Mouse (Mus musculus): ENCODE measurements around the gene Dexi.

The Dexi gene

DNA sequence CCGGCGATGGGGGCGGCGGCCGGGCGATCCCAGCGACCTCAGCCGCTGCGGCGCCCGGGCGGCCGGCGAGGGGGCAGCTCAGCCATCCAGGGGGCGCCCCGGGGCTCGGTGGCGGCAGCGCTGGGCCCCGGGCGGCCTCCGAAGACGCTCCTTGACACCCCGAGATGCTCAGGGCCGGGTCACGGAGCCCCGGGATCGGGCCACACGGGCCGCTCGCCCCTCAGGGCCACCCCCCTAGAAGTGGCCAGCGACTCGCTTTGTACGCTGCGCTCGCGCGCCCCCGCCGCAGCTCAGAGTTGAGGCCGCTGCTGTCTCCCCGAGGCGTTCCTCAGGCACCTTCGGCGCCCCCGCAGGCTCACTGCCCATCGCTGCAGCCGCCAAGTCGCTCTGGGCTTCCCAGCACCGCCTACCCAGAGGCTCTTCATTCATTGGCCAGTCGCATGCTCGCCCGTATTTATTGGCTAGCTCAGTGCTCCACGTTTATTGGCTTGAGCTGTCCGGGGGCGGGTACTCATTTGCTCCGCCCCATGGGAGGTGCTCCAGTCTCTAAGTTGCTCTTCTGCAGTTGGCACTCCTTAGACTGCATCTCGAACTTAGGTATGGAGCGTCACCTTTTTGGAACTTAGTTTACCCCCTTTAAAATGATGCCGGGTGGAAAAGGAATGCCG, at the start of gene Dexi:
Dexi (minus strand) TSS at position 357 of the 668 bp plus-strand sequence.
- DNase-seq (ENCODE audit: low read depth, low spot score), result peak; percentile 97

DNA sequence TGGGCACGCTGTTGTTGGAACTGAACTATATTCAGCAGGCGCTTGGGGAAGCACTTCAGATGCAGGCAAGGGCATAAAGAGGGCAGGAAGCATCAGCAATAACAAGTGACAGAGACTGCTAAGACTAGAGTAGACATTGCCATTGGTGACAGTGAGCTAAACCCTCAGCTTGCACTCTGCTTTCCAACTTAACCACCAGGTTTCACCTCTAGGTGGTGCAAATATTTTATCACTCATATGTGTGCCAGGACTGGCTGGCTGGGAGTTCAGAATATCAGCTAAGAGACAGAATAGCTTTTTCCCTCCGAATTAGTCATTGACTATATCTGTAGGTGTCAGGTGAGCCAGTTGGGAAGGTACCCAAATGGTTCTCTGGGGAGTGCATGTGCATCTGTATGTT, 43.7 kb upstream of the Dexi start:
- no peak for DNase-seq (ENCODE audit: low read depth, low spot score)

DNA sequence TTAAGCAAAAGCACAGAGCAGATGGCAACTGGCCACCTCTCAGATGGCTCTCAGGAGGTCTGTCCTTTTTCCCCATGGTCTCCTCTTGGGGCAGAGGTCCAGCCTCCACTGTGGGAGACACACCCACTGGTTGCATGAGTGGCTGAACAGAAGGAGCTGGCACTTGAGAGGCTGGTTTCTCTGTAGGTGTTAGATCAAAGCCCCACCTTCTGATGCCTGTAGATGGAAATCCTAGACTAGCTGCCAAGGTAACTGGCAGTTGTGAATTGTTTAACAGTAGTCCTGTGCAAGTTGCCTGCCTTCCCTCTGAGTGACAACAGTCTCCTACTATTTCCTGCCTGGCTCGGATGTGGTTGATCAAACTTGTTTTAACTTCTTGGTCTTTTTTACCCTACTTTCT, 42.3 kb upstream of the Dexi start:
- no peak for DNase-seq (ENCODE audit: low read depth, low spot score)

DNA sequence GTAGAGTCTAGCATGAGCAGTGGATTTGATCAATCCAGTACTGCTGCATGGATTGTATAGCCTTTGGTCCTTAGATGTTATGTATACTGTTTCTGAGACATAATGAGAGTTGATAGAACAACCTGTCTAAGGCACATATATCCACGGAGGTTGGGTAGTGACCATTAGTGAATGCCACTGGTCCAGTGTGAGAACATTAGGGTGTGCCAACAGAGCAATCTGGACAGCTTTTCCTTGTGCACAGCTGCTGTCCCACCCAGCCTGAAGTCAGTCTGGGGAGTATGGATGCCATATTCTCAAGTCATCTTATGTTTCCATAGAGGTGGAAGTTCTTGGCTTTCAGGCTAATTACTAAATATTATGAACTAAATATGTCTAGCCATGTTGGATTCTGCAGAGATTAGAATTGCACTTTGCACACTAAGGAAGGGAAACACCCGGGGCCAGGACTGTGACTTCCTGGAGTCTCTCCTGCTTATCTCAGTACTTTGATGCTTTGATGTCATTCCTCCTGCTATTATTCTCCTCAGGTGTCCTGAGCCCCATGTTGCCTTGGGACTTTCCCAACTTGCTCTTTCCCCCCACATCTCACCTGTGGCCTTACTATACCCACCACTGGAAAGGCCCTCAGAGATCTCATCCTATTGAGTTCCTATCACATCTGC, 38.5 kb upstream of the Dexi start:
- DNase-seq (ENCODE audit: low read depth, low spot score), result no peak

DNA sequence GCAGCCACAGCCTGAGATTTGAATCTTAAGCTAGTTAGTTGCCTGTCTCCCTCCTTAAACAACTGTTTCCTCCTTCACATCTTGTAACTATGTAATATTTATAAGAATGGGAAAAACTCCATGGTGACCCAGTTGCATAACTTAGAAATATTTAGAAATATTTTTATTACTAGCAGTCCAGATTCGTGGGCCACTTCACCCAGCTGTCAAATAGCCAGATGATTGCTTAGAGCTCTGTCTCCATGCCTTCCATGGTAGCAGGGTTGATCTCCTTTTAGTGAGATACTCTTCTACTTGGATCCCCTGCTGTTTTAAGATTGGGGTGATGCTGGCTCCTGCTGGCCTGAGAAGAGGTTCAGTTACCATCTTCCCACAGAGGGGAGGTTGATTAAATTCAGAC, 35.5 kb upstream of the Dexi start:
- no peak for DNase-seq (ENCODE audit: low read depth, low spot score)

DNA sequence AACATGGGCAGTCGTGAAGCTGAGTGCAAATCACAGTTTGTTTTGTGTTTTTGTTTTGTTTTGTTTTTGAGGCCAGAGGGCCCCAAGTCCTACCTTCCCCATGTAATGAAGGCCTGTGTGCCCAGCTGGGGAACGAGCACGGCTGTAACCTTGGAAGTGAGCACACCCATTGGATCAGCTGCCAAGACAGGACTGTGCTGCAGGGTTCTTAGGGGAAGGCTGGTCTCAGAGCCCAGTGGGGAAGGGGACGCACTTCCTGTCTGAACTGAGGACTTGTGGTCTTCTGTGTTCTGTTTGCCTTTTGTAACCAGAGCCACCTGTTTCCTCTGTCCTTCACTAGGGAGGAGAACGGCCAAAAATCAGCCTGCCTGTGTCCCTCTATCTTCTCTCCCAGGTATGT, 34.7 kb upstream of the Dexi start:
- DNase-seq (ENCODE audit: low read depth, low spot score), result no peak

DNA sequence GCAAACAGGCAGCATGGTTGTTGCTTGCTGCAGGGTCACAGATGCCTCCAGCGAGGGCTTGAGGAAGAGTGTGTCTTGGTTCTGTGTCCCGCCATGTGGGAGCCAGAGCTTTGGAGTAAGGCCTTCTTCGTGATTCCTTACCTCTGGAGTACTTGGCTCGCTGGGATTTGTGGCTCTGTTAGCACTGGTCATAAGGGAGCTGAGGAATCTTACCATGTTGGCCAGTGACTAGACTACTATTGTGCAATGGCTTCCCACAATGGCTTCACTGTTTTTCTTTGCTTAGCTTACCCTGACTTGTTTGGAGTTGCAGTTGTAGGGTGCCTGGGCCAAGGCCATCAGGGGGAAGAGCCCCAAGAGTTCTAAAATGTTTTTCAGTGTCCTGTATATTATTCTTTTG, 33.1 kb upstream of the Dexi start:
- DNase-seq (ENCODE audit: low read depth, low spot score), result no peak

DNA sequence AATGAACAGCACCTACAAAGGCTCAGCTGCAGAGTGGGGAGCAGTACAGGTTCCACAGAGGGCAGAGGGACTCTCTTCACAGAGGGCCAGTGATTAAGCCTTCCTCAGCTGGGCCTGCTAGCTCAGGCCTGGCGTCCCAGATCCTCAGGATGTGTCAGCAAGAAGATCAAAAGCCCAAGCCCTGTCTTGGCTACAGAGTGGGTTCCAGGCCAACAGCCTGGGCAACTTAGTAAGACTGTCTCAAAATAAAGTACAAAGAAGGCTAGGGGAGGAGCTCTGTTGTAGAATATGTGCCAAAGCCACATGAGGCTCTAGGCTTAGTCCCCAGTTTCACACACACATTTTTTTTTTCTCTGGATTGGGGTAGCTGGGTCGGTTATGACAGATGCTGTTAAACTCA, 32.1 kb upstream of the Dexi start:
- peak; percentile 77 for DNase-seq (ENCODE audit: low read depth, low spot score)

DNA sequence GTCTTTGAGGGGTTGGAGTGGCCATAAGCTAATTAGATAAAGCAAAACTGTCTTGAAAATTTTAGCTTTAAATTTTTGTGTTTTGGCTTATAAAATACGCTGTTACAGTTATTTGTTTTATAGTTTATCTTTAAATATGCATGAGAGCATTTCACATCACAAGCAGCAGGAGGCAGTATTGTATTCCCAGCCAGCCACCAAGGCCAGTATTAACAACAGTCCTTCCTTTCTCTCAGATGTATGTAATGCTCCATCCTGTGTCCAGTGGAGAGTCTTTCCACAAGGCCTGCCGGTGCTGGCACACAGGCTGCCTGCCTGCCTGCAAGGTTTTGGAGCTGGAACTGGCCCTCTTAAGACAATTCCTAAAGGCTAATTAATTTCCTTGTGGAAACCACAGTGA, 29.0 kb upstream of the Dexi start:
- no peak for DNase-seq (ENCODE audit: low read depth, low spot score)

DNA sequence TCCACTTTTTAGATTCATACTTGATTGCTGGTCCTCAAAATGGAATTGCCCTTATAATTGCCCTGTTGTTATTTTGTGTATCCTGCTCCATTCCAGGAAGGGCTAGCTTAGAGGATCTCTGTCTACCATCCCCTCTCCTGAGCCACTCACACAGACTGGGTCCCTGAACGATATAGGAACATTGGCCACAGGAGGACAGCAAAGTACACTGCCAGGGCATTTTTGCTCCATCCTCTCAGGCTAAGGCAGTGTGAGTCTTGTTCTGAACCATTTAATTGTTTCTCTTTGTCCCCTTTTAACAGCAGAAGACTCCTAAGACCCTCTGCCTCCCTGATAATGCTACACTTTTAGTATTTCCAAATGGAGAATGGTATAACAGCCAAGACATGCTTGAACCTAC, 27.9 kb upstream of the Dexi start:
- no peak for DNase-seq (ENCODE audit: low read depth, low spot score)

DNA sequence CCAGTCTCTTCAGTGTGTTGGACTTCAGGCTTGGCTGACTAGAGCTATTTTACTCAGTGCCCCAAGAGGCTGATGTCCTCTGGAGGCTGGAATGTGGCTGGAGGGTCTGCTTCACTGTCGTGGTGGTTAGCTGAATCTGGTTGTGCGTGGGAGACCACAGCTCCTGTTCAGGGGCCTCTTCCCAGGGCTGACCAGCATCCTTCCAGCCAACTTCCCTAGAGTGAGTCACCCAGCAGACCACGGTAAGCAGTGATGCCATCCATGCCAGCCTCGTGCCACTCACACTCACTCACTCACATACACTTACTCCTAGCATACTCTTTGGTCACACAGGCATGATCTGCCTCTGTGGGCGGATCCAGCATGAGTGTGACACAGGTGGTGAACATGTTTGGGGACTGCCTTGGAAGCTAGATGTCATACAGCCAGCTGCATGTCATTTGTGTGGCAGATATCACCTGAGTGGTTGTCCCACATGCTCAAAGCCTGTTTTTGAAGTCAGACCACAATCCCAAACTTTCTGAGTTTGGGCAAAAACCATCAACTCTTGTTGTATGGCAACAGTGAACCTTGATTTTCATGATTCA, 27.0 kb upstream of the Dexi start:
- DNase-seq (ENCODE audit: low read depth, low spot score), result no peak

DNA sequence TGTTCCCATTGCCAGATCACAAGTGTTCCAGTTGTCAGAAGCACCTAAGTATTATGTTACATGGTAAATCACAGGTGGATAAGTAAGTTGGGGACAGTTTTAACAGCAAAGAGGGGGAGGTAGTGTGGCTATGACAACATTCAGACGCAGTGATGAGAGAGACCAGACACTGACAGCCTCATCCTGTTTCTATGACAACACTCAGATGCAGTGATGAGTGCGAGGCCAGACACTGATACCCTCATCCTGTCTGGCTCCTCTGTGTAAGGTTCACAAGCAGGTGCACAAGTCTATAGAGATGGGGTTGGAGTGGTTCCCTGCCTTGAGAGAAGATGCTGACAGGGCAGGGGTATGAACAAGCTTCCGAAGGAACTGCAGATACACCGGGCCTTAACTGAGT, 24.3 kb upstream of the Dexi start:
- no peak for DNase-seq (ENCODE audit: low read depth, low spot score)

DNA sequence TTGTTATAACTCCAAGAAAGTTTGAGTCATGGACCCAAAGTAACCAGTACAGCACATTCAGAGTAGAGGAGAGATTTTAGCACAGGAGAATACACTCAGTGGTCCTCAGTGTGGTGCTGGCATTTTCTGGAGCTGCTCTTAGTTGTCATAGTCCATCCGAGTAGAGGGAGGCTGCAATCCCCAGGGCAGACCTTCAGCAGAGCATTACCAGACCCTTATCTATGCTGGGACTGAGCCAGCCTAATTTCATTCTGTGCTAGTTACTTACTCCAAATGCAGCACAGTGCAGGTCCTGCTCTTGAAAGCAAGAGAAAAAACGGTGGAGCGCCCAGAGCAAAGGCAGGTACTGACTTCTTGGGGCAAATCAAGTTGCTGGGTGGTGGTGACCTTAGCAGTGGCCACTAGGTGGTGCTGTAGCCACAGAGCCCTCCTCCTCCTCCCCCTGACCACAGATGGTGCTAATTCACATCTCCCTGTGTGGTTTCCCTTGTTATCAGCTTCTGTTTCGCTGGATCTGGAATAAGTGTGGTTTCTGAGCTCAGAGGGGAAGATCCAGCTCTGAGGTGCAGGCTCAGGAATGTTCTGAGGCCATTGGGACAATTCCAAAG, 22.5 kb upstream of the Dexi start:
- DNase-seq (ENCODE audit: low read depth, low spot score), result peak; percentile 68

DNA sequence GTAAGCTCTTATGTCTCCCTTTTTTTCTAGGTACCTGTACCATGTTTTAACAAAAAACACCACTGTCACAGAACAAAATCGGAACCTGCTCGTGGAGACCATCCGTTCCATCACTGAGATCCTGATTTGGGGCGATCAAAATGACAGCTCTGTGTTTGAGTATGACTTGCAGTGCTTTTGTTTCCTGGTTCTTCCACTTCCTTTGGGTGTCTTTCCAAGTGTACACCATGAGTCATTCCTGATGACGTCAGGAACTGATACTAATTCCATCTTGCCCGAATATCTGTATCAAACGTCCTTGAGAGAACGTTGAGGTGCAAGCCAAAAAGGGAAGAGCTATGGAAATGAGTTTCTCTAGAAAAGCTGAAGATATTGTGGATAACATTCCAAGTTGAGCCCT, 17.1 kb upstream of the Dexi start:
- DNase-seq (ENCODE audit: low read depth, low spot score), result no peak

DNA sequence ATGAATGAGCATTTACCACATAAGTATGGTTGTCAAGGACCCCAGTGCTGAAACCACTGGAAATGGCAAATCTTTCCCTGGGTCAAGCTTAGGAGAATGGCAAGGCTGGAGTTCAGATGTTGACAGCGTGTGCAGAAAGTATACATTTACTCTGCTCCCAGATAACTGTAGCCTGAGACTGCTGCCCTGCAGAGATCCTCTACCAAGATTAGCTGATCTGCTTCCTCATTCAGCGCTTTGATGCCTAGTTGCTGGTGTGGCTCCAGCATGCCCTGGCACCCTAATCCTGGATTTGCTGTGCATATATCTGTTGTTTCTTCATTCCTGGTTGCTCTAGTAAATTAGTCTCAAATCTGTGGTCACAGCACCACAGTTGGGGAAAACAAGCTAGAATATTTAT, 11.0 kb upstream of the Dexi start:
- no peak for DNase-seq (ENCODE audit: low read depth, low spot score)

DNA sequence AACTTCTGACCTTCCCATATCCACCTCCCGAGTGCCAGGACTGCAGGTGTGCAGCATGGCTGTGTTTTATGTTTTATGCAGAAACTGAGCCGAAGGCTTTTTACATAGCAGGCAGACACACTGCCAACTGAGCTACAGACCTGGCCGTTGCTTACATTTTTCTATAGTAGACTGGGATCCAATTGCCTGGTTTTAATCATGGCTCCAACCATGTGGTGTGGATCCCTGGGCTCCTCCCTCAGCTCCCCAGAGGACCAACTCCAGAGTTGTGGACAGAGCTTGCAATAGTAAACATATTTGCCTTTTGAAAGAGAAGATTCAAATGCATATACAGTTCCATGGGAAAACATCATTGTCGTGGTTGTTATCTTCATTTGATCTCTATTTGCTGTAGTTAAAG, 8.7 kb upstream of the Dexi start:
- no peak for DNase-seq (ENCODE audit: low read depth, low spot score)

DNA sequence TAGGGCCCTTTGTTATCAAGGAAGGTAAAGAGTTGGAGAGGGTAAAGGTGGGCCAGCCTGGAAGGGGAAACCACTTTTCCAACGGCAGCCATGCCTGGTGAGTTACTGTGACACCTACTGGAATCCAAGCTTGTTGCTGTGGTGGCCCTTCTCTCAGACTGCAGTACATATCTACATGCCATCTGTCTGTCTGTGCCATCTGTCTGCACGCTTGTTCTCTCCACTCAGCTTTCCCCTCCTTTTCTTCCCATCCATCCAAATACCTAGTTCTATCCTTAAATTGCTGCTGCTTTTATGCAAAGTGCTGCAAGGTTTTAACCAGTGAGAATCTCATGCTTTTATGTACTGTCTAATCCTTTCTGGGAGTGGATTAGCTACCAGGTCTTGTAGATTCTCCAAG, 6.7 kb upstream of the Dexi start:
- DNase-seq (ENCODE audit: low read depth, low spot score), result no peak

DNA sequence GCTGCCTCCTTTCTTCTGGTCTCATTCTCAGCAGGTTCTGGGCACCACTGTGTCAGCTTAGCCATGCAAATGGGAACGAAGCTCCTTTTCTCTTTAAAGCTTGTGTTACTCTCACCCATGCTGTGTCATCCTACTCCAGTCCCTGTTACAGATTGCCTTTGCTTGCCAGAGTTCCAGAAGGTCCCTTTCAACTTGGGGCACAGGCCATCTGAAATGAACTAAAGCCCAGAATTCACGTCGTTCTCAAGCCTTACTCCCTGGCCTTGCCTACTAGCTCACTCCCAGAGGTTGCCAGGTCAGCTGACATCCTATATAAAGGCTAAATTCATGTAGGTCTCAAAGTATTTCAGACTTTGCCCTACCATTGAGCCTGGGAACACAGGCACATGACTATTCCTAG, 6.1 kb upstream of the Dexi start:
- DNase-seq (ENCODE audit: low read depth, low spot score), result no peak

DNA sequence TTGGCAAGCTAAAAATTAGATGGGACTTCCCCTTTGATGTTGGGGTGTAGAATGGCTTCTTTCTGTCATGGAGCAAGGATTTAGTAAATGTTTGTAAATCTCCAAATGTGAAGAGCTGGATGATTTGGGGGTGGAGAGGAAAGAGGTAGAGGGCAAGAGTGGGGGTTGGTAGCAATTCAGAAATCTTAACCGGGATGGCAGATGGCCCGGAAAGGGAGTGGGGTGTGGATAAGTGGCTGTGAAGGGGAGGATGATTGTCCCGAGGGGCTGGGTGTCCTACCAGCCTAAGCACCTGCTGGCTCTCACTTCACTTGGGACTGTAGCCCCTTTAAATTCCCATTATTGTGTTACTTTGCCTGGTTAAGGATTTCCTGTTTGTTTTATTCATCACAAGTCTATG, 4.0 kb upstream of the Dexi start:
- DNase-seq (ENCODE audit: low read depth, low spot score), result no peak

DNA sequence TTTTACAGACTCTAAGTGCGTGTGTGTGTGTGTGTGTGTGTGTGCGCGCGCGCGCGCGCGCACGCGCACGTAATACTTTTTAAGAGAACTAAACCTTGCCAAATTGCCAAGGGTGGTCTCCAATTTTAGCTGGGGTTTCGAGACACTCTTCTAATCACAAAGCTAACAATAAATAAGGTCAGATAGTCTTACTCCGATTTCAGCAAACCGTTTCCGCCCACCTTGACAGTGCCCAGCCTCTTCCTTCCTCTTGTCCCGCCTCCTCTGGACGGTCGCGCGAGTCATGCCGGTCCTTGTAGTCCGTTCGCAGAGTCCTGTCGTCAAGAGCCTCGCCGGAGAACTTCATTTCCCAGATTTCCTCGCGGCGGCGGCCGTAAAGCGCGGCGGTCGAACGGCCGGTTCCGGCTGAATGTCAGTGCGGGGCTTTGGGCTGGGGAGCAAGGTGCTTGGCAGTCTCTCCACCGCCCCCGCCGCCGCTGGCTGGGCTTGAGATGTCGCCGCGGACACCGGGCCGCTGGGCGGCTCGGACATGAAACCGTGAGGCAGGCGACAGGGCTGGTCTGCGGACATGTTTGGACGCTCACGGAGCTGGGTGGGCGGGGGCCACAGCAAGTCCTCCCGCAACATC, 2.3 kb upstream of the Dexi start, which contains the start of gene Clec16a:
Clec16a (plus strand) TSS at position 345 of the 628 bp plus-strand sequence.
- DNase-seq (ENCODE audit: low read depth, low spot score), result peak; percentile 93

DNA sequence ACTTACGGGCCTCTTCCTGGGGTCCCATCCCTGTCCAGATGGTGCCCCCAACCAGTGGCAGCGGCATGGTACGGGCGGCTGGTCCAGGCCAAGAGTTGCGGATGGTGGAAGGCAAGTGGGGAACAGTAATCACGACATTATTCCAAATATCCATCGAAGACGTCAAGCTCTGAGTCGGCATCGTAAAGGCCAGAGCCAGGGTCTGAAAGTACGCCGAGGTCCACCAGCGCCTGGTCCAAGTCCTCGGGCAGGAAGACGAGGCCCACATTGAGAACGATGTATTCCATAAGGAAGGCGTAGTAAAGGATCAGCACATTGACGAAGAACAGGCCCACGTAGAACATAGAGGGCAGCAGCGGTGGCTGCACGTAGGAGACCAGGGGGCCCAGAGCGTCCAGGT, 588 bp downstream of the Dexi start:
- no peak for DNase-seq (ENCODE audit: low read depth, low spot score)

DNA sequence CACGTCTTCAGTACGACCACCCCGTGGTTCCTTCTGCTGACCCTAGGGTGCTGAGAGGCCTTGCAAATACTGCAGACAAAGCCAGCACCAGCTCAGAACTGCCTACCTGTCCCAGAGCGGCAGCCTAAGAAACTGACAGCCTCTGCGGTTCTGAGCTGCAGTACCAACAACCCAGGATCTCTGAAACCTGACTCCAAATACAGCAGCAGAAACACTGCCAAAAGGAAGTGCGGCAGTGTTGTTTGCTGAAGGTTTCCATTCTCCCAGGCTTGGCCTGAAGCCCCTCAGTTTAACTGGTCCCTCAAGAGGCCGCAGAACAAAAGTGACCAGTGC, 1.3 kb downstream of the Dexi start:
- DNase-seq (ENCODE audit: low read depth, low spot score), result no peak

Data from skeletal muscle tissue, adult 2 months (tissue).